Comparison of ENCODE assay signal across 9 mouse cellular contexts in the genomic region with DNA sequence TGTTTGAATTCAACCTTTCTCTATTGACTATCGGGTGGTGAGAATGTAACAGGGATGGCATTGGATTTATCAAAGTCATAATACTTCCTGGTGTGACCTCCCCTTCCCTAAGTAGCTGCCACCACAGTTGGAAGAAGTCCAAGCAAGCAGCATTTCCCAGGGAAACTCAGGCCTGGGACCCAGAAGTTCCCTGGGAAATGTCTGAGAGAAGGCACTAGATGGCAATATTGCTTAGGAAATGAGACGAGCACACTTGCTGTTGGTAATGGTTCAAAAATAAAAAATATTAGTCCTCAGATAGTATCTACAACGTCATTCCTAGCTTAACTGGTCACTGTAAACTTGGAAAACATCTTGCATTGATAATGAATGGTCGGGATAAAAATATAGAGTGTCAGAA. TPM values are rescaled to one million over a fixed set of nuclear protein-coding genes. Genes with fewer than 3 reads are reported as not detected.
DNase-seq lines count a peak whose midpoint lies in the region; ATAC-seq lines count a peak whose summit lies in the region.
"Had no signal": no experiment of that assay in that cellular context is flagged by ENCODE, and none has a peak within 500 bp of the region (broad histone marks: within the 10 kb centered on the region; RNA-seq: fewer than 3 reads in every experiment).

No protein-coding gene starts in this region.

- 25% methylated on average over 4 of the region's 4 CpGs for WGBS in kidney, embryonic 14.5 days
- WGBS in kidney, embryonic 15.5 days: 23% methylated on average over 4 of the region's 4 CpGs
- WGBS in lung, embryonic 16.5 days: 11% methylated on average over 4 of the region's 4 CpGs

- H3K4me1 ChIP-seq in kidney, embryonic 14.5 days (ENCODE audit: control insufficient read depth, insufficient read depth, low read length): no peaks in the 10 kb centered on the region
- H3K4me1 ChIP-seq in kidney, embryonic 15.5 days: no peaks in the 10 kb centered on the region
- H3K4me1 ChIP-seq in lung, embryonic 16.5 days (replicated peaks; ENCODE audit: control insufficient read depth, insufficient read depth, low read length): no peaks in the 10 kb centered on the region

- peak; percentile 35 for DNase-seq in adrenal gland, adult 2 months
- no peak for DNase-seq in adrenal gland, postnatal 25 days
- peak; percentile 34 for DNase-seq in brain, embryonic 18.5 days (ENCODE audit: low read depth, low spot score)
- no peak for DNase-seq in layer of hippocampus, postnatal 25 days (ENCODE audit: extremely low spot score in 1 of 2, low spot score in 1 of 2)
- no peak for DNase-seq in thymus, postnatal 25 days

- H3K9ac ChIP-seq in kidney, embryonic 14.5 days (ENCODE audit: low read depth, low read length): no peak overlapping the region
- no peak overlapping the region for H3K9ac ChIP-seq in kidney, embryonic 15.5 days
- no peak overlapping the region for H3K9ac ChIP-seq in lung, embryonic 16.5 days (ENCODE audit: low read length)

- no peaks in the 10 kb centered on the region for H3K27me3 ChIP-seq in kidney, embryonic 14.5 days (ENCODE audit: control insufficient read depth, insufficient read depth, low read length)
- no peaks in the 10 kb centered on the region for H3K27me3 ChIP-seq in kidney, embryonic 15.5 days
- no peaks in the 10 kb centered on the region; the same call in 1 of the 2 replicates for H3K27me3 ChIP-seq in lung, embryonic 16.5 days (ENCODE audit: control insufficient read depth, insufficient read depth, low read depth, low read length)
- H3K27me3 ChIP-seq: embryonic facial prominence, embryonic 13.5 days had no signal

- H3K4me2 ChIP-seq in kidney, embryonic 14.5 days (replicated peaks; ENCODE audit: low read depth, low read length): no peak overlapping the region
- H3K4me2 ChIP-seq in kidney, embryonic 15.5 days: no peak overlapping the region
- H3K4me2 ChIP-seq in lung, embryonic 16.5 days (ENCODE audit: low read depth, low read length): no peak overlapping the region
- H3K4me2 ChIP-seq: embryonic facial prominence, embryonic 13.5 days had no signal

- H3K4me3 ChIP-seq in kidney, embryonic 14.5 days (ENCODE audit: low read length): no peak overlapping the region
- H3K4me3 ChIP-seq in kidney, embryonic 15.5 days (replicated peaks): no peak overlapping the region
- H3K4me3 ChIP-seq in lung, embryonic 16.5 days (ENCODE audit: low read length): no peak overlapping the region
- H3K4me3 ChIP-seq: embryonic facial prominence, embryonic 13.5 days had no signal

- H3K27ac ChIP-seq in kidney, embryonic 14.5 days (ENCODE audit: low read depth, low read length): no peak overlapping the region
- no peak overlapping the region for H3K27ac ChIP-seq in kidney, embryonic 15.5 days
- no peak overlapping the region for H3K27ac ChIP-seq in lung, embryonic 16.5 days (ENCODE audit: low read length)
- H3K27ac ChIP-seq: embryonic facial prominence, embryonic 13.5 days had no signal

- ATAC-seq in kidney, embryonic 14.5 days (ENCODE audit: low FRiP score, low TSS enrichment): 0 out of 2 replicates have a peak, but pooled peaks have one; percentile 20
- ATAC-seq in kidney, embryonic 15.5 days (replicated peaks; ENCODE audit: low FRiP score): no peak
- peak; percentile 51; the same call in 1 of the 2 replicates for ATAC-seq in lung, embryonic 16.5 days (ENCODE audit: low read depth)

- H3K36me3 ChIP-seq in kidney, embryonic 14.5 days (ENCODE audit: control insufficient read depth, insufficient read depth, low read length): no peaks in the 10 kb centered on the region
- no peaks in the 10 kb centered on the region for H3K36me3 ChIP-seq in kidney, embryonic 15.5 days
- no peaks in the 10 kb centered on the region for H3K36me3 ChIP-seq in lung, embryonic 16.5 days (ENCODE audit: control insufficient read depth, insufficient read depth, low read length)
- H3K36me3 ChIP-seq: embryonic facial prominence, embryonic 13.5 days had no signal

- no peaks in the 10 kb centered on the region for H3K9me3 ChIP-seq in kidney, embryonic 14.5 days (ENCODE audit: control insufficient read depth, low read length)
- no peaks in the 10 kb centered on the region for H3K9me3 ChIP-seq in kidney, embryonic 15.5 days (replicated peaks)
- H3K9me3 ChIP-seq in lung, embryonic 16.5 days (ENCODE audit: control insufficient read depth, low read length): no peaks in the 10 kb centered on the region
- H3K9me3 ChIP-seq: embryonic facial prominence, embryonic 13.5 days had no signal

RNA-seq across cellular contexts. Expression of a gene that starts 35.0 kb away (rescaled TPM):
- not detected for total RNA-seq in adrenal gland, adult 2 months (2021)
- polyA plus RNA-seq in adrenal gland, adult 2 months (2012; rRNA removed): not detected in 2 replicates
- total RNA-seq in adrenal gland, postnatal 25 days (2021): not detected in 2 replicates
- 0.16 and 0.20 TPM in 2 replicates for polyA plus RNA-seq in kidney, embryonic 14.5 days (2014; fragmentation: Nextera tagmentation; extraction: Ambion mirVana)
- polyA plus RNA-seq in kidney, embryonic 15.5 days (2015; fragmentation: Nextera tagmentation; extraction: Ambion mirVana): 0.08 and 0.18 TPM in 2 replicates
- polyA plus RNA-seq in lung, embryonic 16.5 days (2015; fragmentation: Nextera tagmentation; extraction: Ambion mirVana): 4.3 and 5.8 TPM in 2 replicates
- total RNA-seq in layer of hippocampus, postnatal 25 days (2021): under 1 TPM; 0.76 to 0.89 TPM

RNA-seq across cellular contexts. Expression of a gene that starts 38.6 kb away (rescaled TPM):
- total RNA-seq in adrenal gland, adult 2 months (2021): 10 to 100 TPM; 21.0 to 22.3 TPM
- polyA plus RNA-seq in adrenal gland, adult 2 months (2012; rRNA removed): 4.4 and 4.9 TPM in 2 replicates
- 21.3 and 26.9 TPM in 2 replicates for total RNA-seq in adrenal gland, postnatal 25 days (2021)
- 16.7 and 23.2 TPM in 2 replicates for polyA plus RNA-seq in kidney, embryonic 14.5 days (2014; fragmentation: Nextera tagmentation; extraction: Ambion mirVana)
- 24.5 and 25.0 TPM in 2 replicates for polyA plus RNA-seq in kidney, embryonic 15.5 days (2015; fragmentation: Nextera tagmentation; extraction: Ambion mirVana)
- 33.3 and 33.7 TPM in 2 replicates for polyA plus RNA-seq in lung, embryonic 16.5 days (2015; fragmentation: Nextera tagmentation; extraction: Ambion mirVana)
- 10 to 100 TPM; 50.6 to 52.1 TPM for total RNA-seq in layer of hippocampus, postnatal 25 days (2021)

RNA-seq across cellular contexts. Expression of a gene that starts 53.8 kb away (rescaled TPM):
- not detected for total RNA-seq in adrenal gland, adult 2 months (2021)
- not detected in 2 replicates for polyA plus RNA-seq in adrenal gland, adult 2 months (2012; rRNA removed)
- total RNA-seq in adrenal gland, postnatal 25 days (2021): not detected in 2 replicates
- 0.06 TPM in 1 of 2 replicates, not detected in the other for polyA plus RNA-seq in kidney, embryonic 14.5 days (2014; fragmentation: Nextera tagmentation; extraction: Ambion mirVana)
- 0.08 and 0.17 TPM in 2 replicates for polyA plus RNA-seq in kidney, embryonic 15.5 days (2015; fragmentation: Nextera tagmentation; extraction: Ambion mirVana)
- polyA plus RNA-seq in lung, embryonic 16.5 days (2015; fragmentation: Nextera tagmentation; extraction: Ambion mirVana): not detected in 2 replicates
- total RNA-seq in layer of hippocampus, postnatal 25 days (2021): under 1 TPM in 1 of 2 experiments, not detected in 1; 0.07 TPM
- polyA plus RNA-seq: embryonic facial prominence, embryonic 13.5 days had no signal

Comparison
In these comparisons a context has a peak if more than half of its experiments do, and no peak if none do; other contexts are left out.
1. DNase-seq: peak in adrenal gland, adult 2 months (single experiment) and brain, embryonic 18.5 days (single experiment); none in adrenal gland, postnatal 25 days (single experiment), layer of hippocampus, postnatal 25 days (0 of 2) and thymus, postnatal 25 days (single experiment).